Comparison of ENCODE assay signal across 8 mouse cellular contexts in genomic region chr12:76832704-76833103, GRCm38 (mm10). TPM values are rescaled to one million over a fixed set of nuclear protein-coding genes. Genes with fewer than 3 reads are reported as not detected.
DNase-seq lines count a peak whose midpoint lies in the region; ATAC-seq and TF ChIP-seq lines count a peak whose summit lies in the region.

No protein-coding gene starts in this region.

- peak; percentile 85 for TF ChIP-seq CTCF in intestine, postnatal 0 days (IDR thresholded peaks at IDR 0.05; ENCODE audit: low read depth)
- peak; percentile 70 for TF ChIP-seq CTCF in E14TG2a.4 (conservative IDR thresholded peaks at IDR 0.05; ENCODE audit: low read length)
- peak; percentile 38; the same call in 1 of the 2 replicates for TF ChIP-seq CTCF in bone marrow macrophage, adult 2 months (IDR thresholded peaks at IDR 0.05; ENCODE audit: low read depth, low read length)
- peak; percentile 80 for TF ChIP-seq CTCF in liver, embryonic 14.5 days (IDR thresholded peaks at IDR 0.05; ENCODE audit: low read depth)

- H3K27ac ChIP-seq in intestine, postnatal 0 days (ENCODE audit: low read depth, low read length) = no peak overlapping the region
- H3K27ac ChIP-seq in intestine, embryonic 16.5 days (ENCODE audit: low read length) = no peak overlapping the region
- no peak overlapping the region for H3K27ac ChIP-seq in bone marrow macrophage, adult 2 months (ENCODE audit: insufficient read depth, low read depth, low read length)
- H3K27ac ChIP-seq in liver, embryonic 14.5 days = no peak overlapping the region

- no peak overlapping the region for H3K4me3 ChIP-seq in intestine, postnatal 0 days (ENCODE audit: low read depth, low read length)
- H3K4me3 ChIP-seq in intestine, embryonic 16.5 days (ENCODE audit: low read length) = no peak overlapping the region
- no peak overlapping the region for H3K4me3 ChIP-seq in E14TG2a.4 (replicated peaks; ENCODE audit: low read length)
- no peak overlapping the region for H3K4me3 ChIP-seq in bone marrow macrophage, adult 2 months (ENCODE audit: insufficient read depth, low read length)
- H3K4me3 ChIP-seq in liver, embryonic 14.5 days (ENCODE audit: insufficient read depth in 1 of 2, low read depth in 2 of 2, low read length in 2 of 2) = no peak overlapping the region

- H3K27me3 ChIP-seq in intestine, postnatal 0 days (replicated peaks; ENCODE audit: control insufficient read depth, insufficient read depth, low read length) = no peaks in the 10 kb centered on the region
- H3K27me3 ChIP-seq in intestine, embryonic 16.5 days (replicated peaks; ENCODE audit: control insufficient read depth, insufficient read depth, low read length) = no peaks in the 10 kb centered on the region
- H3K27me3 ChIP-seq in E14TG2a.4 (ENCODE audit: insufficient read depth, low read length) = no peaks in the 10 kb centered on the region; the same call in 1 of the 2 replicates
- H3K27me3 ChIP-seq in liver, embryonic 14.5 days (ENCODE audit: control insufficient read depth, insufficient read depth, low read length) = no peaks in the 10 kb centered on the region

- 5% methylated on average over 3 of the region's 3 CpGs for WGBS in intestine, postnatal 0 days
- WGBS in intestine, embryonic 16.5 days = 5% methylated on average over 3 of the region's 3 CpGs
- WGBS in liver, embryonic 14.5 days (ENCODE audit: insufficient replicate concordance) = 4% methylated on average over 3 of the region's 3 CpGs

- intact Hi-C loops in left cerebral cortex, postnatal 36 days (cut with DNase I) = no loop called here

- ATAC-seq in intestine, postnatal 0 days = no peak
- no peak for ATAC-seq in intestine, embryonic 16.5 days
- ATAC-seq in liver, embryonic 14.5 days (ENCODE audit: insufficient read depth) = no peak

- TF ChIP-seq POLR2A in bone marrow macrophage, adult 2 months (IDR thresholded peaks at IDR 0.05; ENCODE audit: borderline replicate concordance, low read depth, low read length) = no peak

- TF ChIP-seq EP300 in liver, embryonic 14.5 days (IDR thresholded peaks at IDR 0.05; ENCODE audit: low read depth) = no peak

- H3K4me1 ChIP-seq in intestine, postnatal 0 days (replicated peaks; ENCODE audit: control insufficient read depth, insufficient read depth, low read length) = no peaks in the 10 kb centered on the region
- H3K4me1 ChIP-seq in intestine, embryonic 16.5 days (ENCODE audit: control insufficient read depth, insufficient read depth, low read length) = no peaks in the 10 kb centered on the region; the same call in 1 of the 2 replicates
- H3K4me1 ChIP-seq in E14TG2a.4 (replicated peaks; ENCODE audit: low read depth, low read length) = peaks cover 4% of the 10 kb centered on the region; the same call in 1 of the 2 replicates
- no peaks in the 10 kb centered on the region for H3K4me1 ChIP-seq in bone marrow macrophage, adult 2 months (ENCODE audit: control insufficient read depth, insufficient read depth, low read length)
- H3K4me1 ChIP-seq in liver, embryonic 14.5 days (replicated peaks; ENCODE audit: control insufficient read depth in 2 of 2, insufficient read depth in 2 of 2, low read length in 1 of 2) = peaks cover 0 to 4% of the 10 kb centered on the region in 2 experiments; a peak in 1 of 4 replicates

- peak; percentile 12 to 37 (median 20) for DNase-seq in liver, embryonic 14.5 days (ENCODE audit: low read depth in 3 of 3, low spot score in 3 of 3)
- no peak for DNase-seq in urinary bladder, postnatal 10 days (ENCODE audit: low spot score)
- no peak for DNase-seq in right cerebral cortex, adult 2 months (ENCODE audit: low spot score in 2 of 2)
- no peak for DNase-seq in left cerebral cortex, postnatal 36 days (ENCODE audit: low spot score in 2 of 2)

- H3K9me3 ChIP-seq in intestine, postnatal 0 days (ENCODE audit: control insufficient read depth) = no peaks in the 10 kb centered on the region
- no peaks in the 10 kb centered on the region for H3K9me3 ChIP-seq in intestine, embryonic 16.5 days (ENCODE audit: control insufficient read depth, low read length)
- no peaks in the 10 kb centered on the region for H3K9me3 ChIP-seq in E14TG2a.4 (ENCODE audit: low read length)
- H3K9me3 ChIP-seq in liver, embryonic 14.5 days (ENCODE audit: control insufficient read depth, low read length) = no peaks in the 10 kb centered on the region

- no peaks in the 10 kb centered on the region for H3K36me3 ChIP-seq in intestine, postnatal 0 days (ENCODE audit: control insufficient read depth, insufficient read depth)
- H3K36me3 ChIP-seq in intestine, embryonic 16.5 days (ENCODE audit: control insufficient read depth, insufficient read depth, low read length) = no peaks in the 10 kb centered on the region
- no peaks in the 10 kb centered on the region for H3K36me3 ChIP-seq in E14TG2a.4 (ENCODE audit: insufficient read depth, low read length)
- no peaks in the 10 kb centered on the region for H3K36me3 ChIP-seq in liver, embryonic 14.5 days (replicated peaks; ENCODE audit: control insufficient read depth, insufficient read depth, low read depth)

- H3K4me2 ChIP-seq in intestine, postnatal 0 days (replicated peaks; ENCODE audit: low read depth) = no peak overlapping the region
- H3K4me2 ChIP-seq in intestine, embryonic 16.5 days (ENCODE audit: low read depth, low read length) = no peak overlapping the region
- H3K4me2 ChIP-seq in liver, embryonic 14.5 days (ENCODE audit: low read depth) = no peak overlapping the region

- no peak overlapping the region for H3K9ac ChIP-seq in intestine, postnatal 0 days (ENCODE audit: low read depth, low read length)
- no peak overlapping the region for H3K9ac ChIP-seq in intestine, embryonic 16.5 days (ENCODE audit: low read depth, low read length)
- H3K9ac ChIP-seq in liver, embryonic 14.5 days (replicated peaks) = no peak overlapping the region

RNA-seq across cellular contexts. Expression of gene Rab15, which starts 10.0 kb away (rescaled TPM):
- 6.4 and 7.5 TPM in 2 replicates for polyA plus RNA-seq in intestine, postnatal 0 days (2015; fragmentation: Nextera tagmentation; extraction: Ambion mirVana)
- polyA plus RNA-seq in intestine, embryonic 16.5 days (2015; fragmentation: Nextera tagmentation; extraction: Ambion mirVana) = 17.6 and 18.7 TPM in 2 replicates
- not detected in 2 replicates for polyA plus RNA-seq in bone marrow macrophage, adult 2 months (2012; ENCODE audit: insufficient read depth, insufficient read length, missing spikeins)
- 0.11 and 0.13 TPM in 2 replicates for polyA plus RNA-seq in liver, embryonic 14.5 days (2012; rRNA removed)
- 0.05 and 0.15 TPM in 2 replicates for polyA plus RNA-seq in liver, embryonic 14.5 days (2014; fragmentation: Nextera tagmentation; extraction: Ambion mirVana)
- 100 to 1,000 TPM; 258 TPM for total RNA-seq in left cerebral cortex, postnatal 36 days (2021)

RNA-seq across cellular contexts. Expression of gene Gpx2, which starts 37.4 kb away (rescaled TPM):
- polyA plus RNA-seq in intestine, postnatal 0 days (2015; fragmentation: Nextera tagmentation; extraction: Ambion mirVana) = 132 and 148 TPM in 2 replicates
- polyA plus RNA-seq in intestine, embryonic 16.5 days (2015; fragmentation: Nextera tagmentation; extraction: Ambion mirVana) = 69.0 and 91.0 TPM in 2 replicates
- polyA plus RNA-seq in bone marrow macrophage, adult 2 months (2012; ENCODE audit: insufficient read depth, insufficient read length, missing spikeins) = not detected in 2 replicates
- polyA plus RNA-seq in liver, embryonic 14.5 days (2012; rRNA removed) = 0.06 and 0.16 TPM in 2 replicates
- polyA plus RNA-seq in liver, embryonic 14.5 days (2014; fragmentation: Nextera tagmentation; extraction: Ambion mirVana) = not detected in 2 replicates
- 1 to 10 TPM in 1 of 2 experiments, under 1 TPM in 1; 0.44 to 1.1 TPM for total RNA-seq in left cerebral cortex, postnatal 36 days (2021)

Comparison
In these comparisons a context has a peak if more than half of its experiments do, and no peak if none do; other contexts are left out.
1. DNase-seq: peak in liver, embryonic 14.5 days (3 of 3); none in urinary bladder, postnatal 10 days (single experiment), right cerebral cortex, adult 2 months (0 of 2) and left cerebral cortex, postnatal 36 days (0 of 2).
2. RNA of gene Gpx2, which starts 37.4 kb away (polyA plus RNA-seq): 132 to 148 TPM in intestine, postnatal 0 days and 69.0 to 91.0 TPM in intestine, embryonic 16.5 days; 0.06 to 0.16 TPM in liver, embryonic 14.5 days and not detected in bone marrow macrophage, adult 2 months; every median in the first group is over 10 times any median in the second.
3. Peak in every context shown above with its lines, with median percentiles within 50 percentile points of each other: CTCF ChIP-seq.